Mouse (Mus musculus) CH12F3 (cell line): Measurements from ENCODE around the gene Slc30a4.

ENCODE experiments used
- in situ Hi-C: fragments of 300-500 bp; cut with MboI; formaldehyde crosslinking; loops from 2 replicates; pipeline ENCODE4 v1.14.3; 2020; ENCODE audit warnings: low sequenced_read_pairs

The Slc30a4 gene

GRCm38 (mm10) chr2:122702181-122703036, at the start of gene Slc30a4:
Gene Slc30a4, minus strand, starts transcription at chr2:122702663.
- in situ Hi-C loops: no loop called here

DNA sequence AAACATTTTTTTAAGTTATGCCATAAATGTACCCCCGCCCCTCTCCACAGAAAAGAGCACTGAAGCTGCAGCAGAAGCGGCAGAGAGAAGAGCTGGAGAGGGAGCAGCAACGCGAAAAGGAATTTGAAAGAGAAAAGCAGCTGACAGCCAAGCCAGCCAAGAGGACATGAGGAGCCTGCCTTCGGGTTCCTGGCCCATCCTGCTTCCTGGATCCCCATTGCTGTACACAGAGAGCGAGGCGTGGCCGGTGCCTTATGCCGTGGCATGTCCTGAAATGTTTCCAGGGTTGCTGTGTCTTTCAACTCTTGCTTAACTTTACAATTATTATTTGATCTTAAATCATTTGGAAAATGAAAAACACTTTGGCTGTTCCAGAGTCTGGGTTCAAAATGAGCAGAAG, 44.0 kb upstream of the Slc30a4 start:
- in situ Hi-C loops: no loop called here

- in situ Hi-C loops: no loop called here
Observed at GRCm38 (mm10) chr2:122739023-122739422, 36.6 kb upstream of the Slc30a4 start.

DNA sequence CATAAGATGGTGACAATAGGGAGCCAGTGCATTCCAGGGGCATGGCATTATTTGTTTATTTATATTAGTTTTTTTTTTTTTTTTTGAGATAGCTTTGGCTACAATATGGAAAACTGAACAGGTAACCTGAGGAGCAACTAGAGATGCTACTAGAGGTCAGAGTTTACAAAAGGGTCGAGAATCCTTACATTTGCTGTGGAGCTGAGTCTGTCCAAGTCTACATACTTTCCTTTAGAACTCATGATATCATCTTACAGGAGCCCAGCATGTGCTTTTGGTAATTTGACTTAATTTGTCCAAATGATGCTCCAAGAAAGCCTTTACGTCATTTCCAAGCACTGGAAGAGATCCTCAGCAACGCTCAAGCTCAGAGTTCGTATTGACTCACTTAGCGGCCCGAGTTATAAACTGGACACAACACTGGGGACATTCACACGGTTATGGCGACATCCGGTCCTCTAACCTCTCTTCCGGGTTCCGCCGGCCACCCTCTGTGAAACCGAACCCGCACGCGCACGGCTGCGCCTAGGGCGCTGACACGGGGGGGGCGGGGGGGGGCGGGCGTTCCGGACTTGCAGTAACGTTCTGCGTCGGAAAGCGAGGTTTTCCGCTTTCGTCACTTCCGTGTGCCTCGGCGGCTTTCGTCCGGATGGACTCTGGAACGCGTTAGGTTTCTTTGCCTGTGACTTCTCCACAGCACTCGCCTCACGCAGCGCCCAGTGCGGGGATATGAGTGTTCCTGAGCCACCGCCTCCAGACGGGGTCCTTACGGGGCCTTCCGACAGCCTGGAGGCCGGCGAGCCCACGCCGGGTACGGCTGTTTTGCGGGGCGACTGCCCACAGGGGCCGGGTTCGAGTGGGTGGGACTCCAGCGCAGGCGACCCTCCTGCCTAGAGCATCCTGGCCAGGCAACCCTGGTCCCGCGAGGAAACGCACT, 35.7 kb upstream of the Slc30a4 start, which contains the start of gene Bloc1s6:
TSS of gene Bloc1s6 (plus strand) at position 610 of the 937 bp plus-strand sequence.
- in situ Hi-C loops: no loop called here

DNA sequence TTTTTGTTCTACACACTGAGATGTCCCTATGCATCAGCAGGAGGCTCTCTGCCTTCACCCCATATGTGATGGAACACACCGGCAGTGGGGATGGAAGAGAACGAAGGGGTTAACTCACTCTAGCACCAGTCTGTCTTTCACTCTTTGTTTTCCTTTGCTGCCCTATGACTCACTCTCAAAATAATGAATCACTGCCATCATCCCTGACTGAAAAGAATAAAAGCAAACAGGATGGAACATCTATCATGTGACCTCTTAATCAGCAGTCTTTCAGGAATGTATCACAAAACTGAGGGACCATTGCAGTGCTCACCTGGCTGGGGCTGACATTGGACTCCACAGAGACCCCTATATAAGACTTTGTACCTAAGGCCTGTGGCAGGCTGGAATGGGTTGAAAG, 29.0 kb upstream of the Slc30a4 start:
- in situ Hi-C loops: no loop called here

GRCm38 (mm10) chr2:122725604-122726003, 23.1 kb upstream of the Slc30a4 start:
- in situ Hi-C loops: no loop called here

- in situ Hi-C loops: no loop called here
Observed at GRCm38 (mm10) chr2:122720564-122720963, 18.1 kb upstream of the Slc30a4 start.

- in situ Hi-C loops: no loop called here
Observed at GRCm38 (mm10) chr2:122719232-122719631, 16.8 kb upstream of the Slc30a4 start.

GRCm38 (mm10) chr2:122716301-122716842, 13.9 kb upstream of the Slc30a4 start:
- in situ Hi-C loops: no loop called here

- in situ Hi-C loops: no loop called here
Observed at GRCm38 (mm10) chr2:122715148-122715692, 12.8 kb upstream of the Slc30a4 start.

- in situ Hi-C loops: no loop called here
Observed at GRCm38 (mm10) chr2:122712848-122713247, 10.4 kb upstream of the Slc30a4 start.

DNA sequence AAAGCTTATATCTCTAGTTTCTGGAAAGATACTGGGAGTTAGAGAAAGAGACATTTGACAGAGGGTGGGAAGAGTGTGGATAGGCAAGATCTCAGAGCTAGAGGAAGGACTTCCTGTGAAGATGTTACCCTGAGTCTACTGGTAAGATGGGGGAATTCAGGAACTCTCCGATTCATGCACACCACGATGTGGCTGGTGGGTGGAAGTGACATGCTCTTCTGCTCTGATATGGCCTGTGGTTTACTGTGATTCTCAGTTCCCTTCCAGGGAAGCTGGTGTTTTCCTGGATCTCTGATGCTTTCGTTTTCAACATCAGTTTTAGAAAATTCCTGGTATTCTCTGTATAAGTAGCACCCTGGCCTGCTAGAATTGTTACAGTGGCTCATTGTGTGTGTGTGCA, 9.4 kb upstream of the Slc30a4 start:
- in situ Hi-C loops: no loop called here

GRCm38 (mm10) chr2:122709156-122709555, 6.7 kb upstream of the Slc30a4 start:
- in situ Hi-C loops: no loop called here

DNA sequence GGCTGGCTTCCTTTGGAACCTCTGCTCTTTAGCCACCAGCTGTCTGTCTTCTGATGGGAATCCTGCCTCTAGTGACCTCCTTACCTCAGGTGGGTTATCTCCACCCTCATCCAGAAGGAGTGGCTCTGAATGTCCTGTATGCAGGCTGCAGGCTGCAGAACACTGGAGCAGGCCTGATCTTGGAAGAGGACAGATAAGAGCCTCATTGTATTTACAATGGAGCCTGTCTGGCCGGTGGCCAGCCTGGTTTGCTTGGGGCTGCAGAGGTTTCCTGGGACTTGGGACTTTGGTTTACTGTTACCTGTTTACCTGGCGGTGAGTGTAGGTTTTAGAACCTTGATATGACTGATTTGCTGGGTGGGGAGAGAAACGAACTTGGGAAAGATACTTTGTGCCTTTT, 5.6 kb upstream of the Slc30a4 start:
- in situ Hi-C loops: no loop called here

DNA sequence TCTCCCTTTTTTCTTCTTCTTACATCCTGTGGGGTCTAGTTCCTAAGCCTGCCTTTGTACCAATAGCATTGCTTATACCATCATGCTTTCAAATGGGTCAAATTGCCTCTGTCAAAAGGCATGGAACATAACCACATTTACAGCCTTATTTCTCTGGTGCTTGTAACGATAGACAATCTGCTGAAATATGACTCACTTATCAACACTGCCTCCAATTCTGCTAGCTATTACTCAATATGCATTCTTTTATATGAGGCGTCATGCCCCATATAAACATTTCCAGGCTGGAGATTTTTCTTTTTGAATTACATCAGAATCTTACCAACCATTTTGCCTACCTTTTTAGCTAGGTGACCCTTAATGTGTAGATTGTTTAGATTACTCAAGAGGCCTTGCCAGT, 2.1 kb upstream of the Slc30a4 start:
- in situ Hi-C loops: no loop called here

DNA sequence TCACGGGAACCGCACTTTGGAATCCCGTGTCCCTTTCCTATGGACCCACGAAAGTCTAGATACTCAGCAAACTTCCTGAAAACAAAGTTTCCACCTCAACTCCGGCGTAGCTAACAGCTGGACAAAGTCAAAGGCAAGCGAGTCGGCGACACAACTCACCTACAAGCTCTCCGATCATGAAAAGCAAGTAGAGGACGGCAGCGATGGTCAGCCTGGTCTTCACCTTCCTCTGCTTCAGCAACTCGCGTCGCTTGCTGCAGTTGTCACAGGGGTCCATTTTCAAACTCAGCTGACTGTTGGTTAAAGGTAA, 637 bp downstream of the Slc30a4 start:
- in situ Hi-C loops: no loop called here

- in situ Hi-C loops: no loop called here
Observed at GRCm38 (mm10) chr2:122701012-122701411, 1.5 kb downstream of the Slc30a4 start.

GRCm38 (mm10) chr2:122697526-122697925, 4.9 kb downstream of the Slc30a4 start:
- in situ Hi-C loops: no loop called here

DNA sequence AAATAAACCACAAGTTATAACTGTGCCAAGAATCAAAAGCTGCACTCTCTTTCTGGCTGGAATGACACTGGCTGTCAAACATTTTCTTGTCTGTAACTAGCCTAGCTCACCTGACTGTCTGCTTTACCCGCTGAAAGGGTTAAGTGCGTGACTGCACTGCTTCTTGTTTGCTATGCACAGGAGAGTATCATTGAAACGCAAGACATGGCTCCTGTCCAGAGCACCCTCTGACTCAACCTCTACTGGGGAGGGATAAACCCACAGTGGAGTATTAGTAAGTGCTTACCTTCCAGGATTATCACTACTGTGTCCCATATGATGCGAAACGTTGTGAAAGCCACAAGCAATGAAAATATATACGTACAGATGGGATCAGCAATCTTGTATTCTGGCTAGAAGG, 15.8 kb downstream of the Slc30a4 start:
- in situ Hi-C loops: no loop called here

DNA sequence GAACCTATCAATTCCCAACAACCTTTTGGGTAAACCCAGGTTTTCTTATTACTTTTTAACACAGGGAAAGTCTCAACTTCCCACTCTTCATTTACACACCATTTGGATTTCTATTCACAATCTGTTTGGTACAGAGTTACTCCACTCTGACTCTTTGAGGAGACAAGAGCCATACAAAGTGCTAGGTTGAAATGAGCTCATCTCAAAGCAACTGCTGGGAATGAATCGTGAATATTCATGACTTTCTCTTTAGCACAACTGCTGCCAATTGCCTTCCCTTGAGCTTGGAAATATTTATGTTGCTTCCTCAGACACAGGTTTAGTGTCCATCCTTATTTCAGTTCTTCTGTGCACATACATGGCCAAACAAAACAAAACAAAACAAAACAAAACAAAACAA, 18.8 kb downstream of the Slc30a4 start:
- in situ Hi-C loops: no loop called here

- in situ Hi-C loops: no loop called here
Observed at GRCm38 (mm10) chr2:122682520-122682919, 19.9 kb downstream of the Slc30a4 start.
